33 mouse cellular contexts compared by ENCODE assay signal in genomic region chrX:73854326-73855086, GRCm38 (mm10). TPM values are rescaled to one million over a fixed set of nuclear protein-coding genes. Genes with fewer than 3 reads are reported as not detected.
A peak's percentile ranks its signal among the peaks of the same experiment; 100 is the strongest.
DNase-seq lines count a peak whose midpoint lies in the region; ATAC-seq and TF ChIP-seq lines count a peak whose summit lies in the region.
"Had no signal": no experiment of that assay in that cellular context is flagged by ENCODE, and none has a peak within 500 bp of the region (broad histone marks: within the 10 kb centered on the region; RNA-seq: fewer than 3 reads in every experiment).

No protein-coding gene starts in this region.

- 78% methylated on average over 8 of the region's 9 CpGs for WGBS in forebrain, postnatal 0 days
- WGBS in forebrain, embryonic 11.5 days = 86% methylated on average over 7 of the region's 9 CpGs
- WGBS in lung, postnatal 0 days = 73% methylated on average over 9 of the region's 9 CpGs

- TF ChIP-seq EP300 in lung, postnatal 0 days (IDR thresholded peaks at IDR 0.05) = no peak

- H3K4me3 ChIP-seq in forebrain, postnatal 0 days (ENCODE audit: low read depth, low read length) = no peak overlapping the region
- no peak overlapping the region for H3K4me3 ChIP-seq in forebrain, embryonic 11.5 days (ENCODE audit: low read depth, low read length)
- no peak overlapping the region for H3K4me3 ChIP-seq in lung, postnatal 0 days (ENCODE audit: low read depth, low read length)
- H3K4me3 ChIP-seq: embryonic facial prominence, embryonic 13.5 days; erythroblast, embryonic 14.5 days; heart, embryonic 15.5 days; limb, embryonic 13.5 days; liver, embryonic 13.5 days; megakaryocyte, embryonic 14.5 days; neural tube, embryonic 15.5 days; stomach, embryonic 15.5 days had no signal

- TF ChIP-seq CTCF in forebrain, postnatal 0 days (IDR thresholded peaks at IDR 0.05; ENCODE audit: low read depth) = no peak
- no peak for TF ChIP-seq CTCF in lung, postnatal 0 days (IDR thresholded peaks at IDR 0.05)

- H3K36me3 ChIP-seq in forebrain, postnatal 0 days (ENCODE audit: insufficient read depth) = peaks cover 8% of the 10 kb centered on the region; the same call in 1 of the 2 replicates
- no peaks in the 10 kb centered on the region for H3K36me3 ChIP-seq in forebrain, embryonic 11.5 days (ENCODE audit: control insufficient read depth, insufficient read depth, low read length)
- no peaks in the 10 kb centered on the region for H3K36me3 ChIP-seq in lung, postnatal 0 days (ENCODE audit: insufficient read depth, low read length)
- H3K36me3 ChIP-seq: embryonic facial prominence, embryonic 13.5 days; G1E; heart, embryonic 15.5 days; limb, embryonic 13.5 days; liver, embryonic 13.5 days; stomach, embryonic 15.5 days had no signal

- no peaks in the 10 kb centered on the region for H3K9me3 ChIP-seq in forebrain, postnatal 0 days (ENCODE audit: low read length)
- H3K9me3 ChIP-seq in forebrain, embryonic 11.5 days (ENCODE audit: control insufficient read depth, low read length) = no peaks in the 10 kb centered on the region
- H3K9me3 ChIP-seq in lung, postnatal 0 days (ENCODE audit: low read length) = no peaks in the 10 kb centered on the region
- H3K9me3 ChIP-seq: embryonic facial prominence, embryonic 13.5 days; G1E; heart, embryonic 15.5 days; limb, embryonic 13.5 days; liver, embryonic 13.5 days; neural tube, embryonic 15.5 days; stomach, embryonic 15.5 days had no signal

- H3K4me2 ChIP-seq in forebrain, postnatal 0 days (ENCODE audit: low read depth) = no peak overlapping the region
- H3K4me2 ChIP-seq in forebrain, embryonic 11.5 days (ENCODE audit: low read depth, low read length, severe bottlenecking) = no peak overlapping the region
- H3K4me2 ChIP-seq in lung, postnatal 0 days (replicated peaks; ENCODE audit: low read depth, low read length) = no peak overlapping the region
- H3K4me2 ChIP-seq: embryonic facial prominence, embryonic 13.5 days; heart, embryonic 15.5 days; limb, embryonic 13.5 days; liver, embryonic 13.5 days; neural tube, embryonic 15.5 days; stomach, embryonic 15.5 days had no signal

- ATAC-seq in forebrain, postnatal 0 days = 0 out of 2 replicates have a peak, but pooled peaks have one; percentile 5
- ATAC-seq in forebrain, embryonic 11.5 days (replicated peaks; ENCODE audit: low FRiP score) = no peak
- ATAC-seq in lung, postnatal 0 days = no peak
- ATAC-seq: hindbrain, embryonic 16.5 days; intestine, embryonic 16.5 days; midbrain, embryonic 16.5 days; Patski had no signal

- H3K27me3 ChIP-seq in forebrain, postnatal 0 days (ENCODE audit: insufficient read depth, low read length) = no peaks in the 10 kb centered on the region
- no peaks in the 10 kb centered on the region for H3K27me3 ChIP-seq in forebrain, embryonic 11.5 days (ENCODE audit: control insufficient read depth, insufficient read depth, low read length)
- H3K27me3 ChIP-seq in lung, postnatal 0 days (replicated peaks; ENCODE audit: insufficient read depth, low read length) = no peaks in the 10 kb centered on the region
- H3K27me3 ChIP-seq: CH12.LX; embryonic facial prominence, embryonic 13.5 days; heart, embryonic 15.5 days; limb, embryonic 13.5 days; liver, embryonic 13.5 days; neural tube, embryonic 15.5 days; stomach, embryonic 15.5 days had no signal

- H3K9ac ChIP-seq in forebrain, postnatal 0 days = no peak overlapping the region
- H3K9ac ChIP-seq in forebrain, embryonic 11.5 days (ENCODE audit: low read length) = no peak overlapping the region
- H3K9ac ChIP-seq in lung, postnatal 0 days (replicated peaks; ENCODE audit: low read depth) = no peak overlapping the region
- H3K9ac ChIP-seq: embryonic facial prominence, embryonic 13.5 days; heart, embryonic 15.5 days; limb, embryonic 13.5 days; liver, embryonic 13.5 days; neural tube, embryonic 15.5 days; stomach, embryonic 15.5 days had no signal

- H3K4me1 ChIP-seq in forebrain, postnatal 0 days (ENCODE audit: insufficient read depth) = no peaks in the 10 kb centered on the region
- H3K4me1 ChIP-seq in forebrain, embryonic 11.5 days (replicated peaks; ENCODE audit: control insufficient read depth, insufficient read depth, low read length) = no peaks in the 10 kb centered on the region
- H3K4me1 ChIP-seq in lung, postnatal 0 days (ENCODE audit: insufficient read depth, low read depth, low read length) = no peaks in the 10 kb centered on the region
- H3K4me1 ChIP-seq: embryonic facial prominence, embryonic 13.5 days; heart, embryonic 15.5 days; limb, embryonic 13.5 days; liver, embryonic 13.5 days; megakaryocyte, embryonic 14.5 days; neural tube, embryonic 15.5 days; stomach, embryonic 15.5 days had no signal

- DNase-seq in forebrain, postnatal 0 days = no peak
- no peak for DNase-seq in forebrain, embryonic 11.5 days (ENCODE audit: low spot score)
- DNase-seq in brain, adult 2 months (ENCODE audit: low read depth, low spot score) = peak; percentile 88
- peak; percentile 76 for DNase-seq in cerebellum, adult 11-12 months
- DNase-seq in cerebellum, postnatal 10 days = peak; percentile 79 to 81
- DNase-seq in embryo, embryonic 11 days = no peak
- DNase-seq in lung, postnatal 0 days (ENCODE audit: low spot score) = no peak
- DNase-seq: gastrocnemius, postnatal 36 days; kidney, adult 9 months; kidney, postnatal 14 days; liver, embryonic 13.5 days; lung, adult 2 months; lung, postnatal 36 days; right cerebral cortex, adult 18-20 months; thymus, postnatal 25 days had no signal

- no peak overlapping the region for H3K27ac ChIP-seq in forebrain, postnatal 0 days (ENCODE audit: low read depth, low read length)
- no peak overlapping the region for H3K27ac ChIP-seq in forebrain, embryonic 11.5 days (ENCODE audit: low read depth, low read length)
- no peak overlapping the region for H3K27ac ChIP-seq in lung, postnatal 0 days (ENCODE audit: low read length)
- H3K27ac ChIP-seq: embryonic facial prominence, embryonic 13.5 days; heart, embryonic 15.5 days; limb, embryonic 13.5 days; liver, embryonic 13.5 days; neural tube, embryonic 15.5 days; stomach, embryonic 15.5 days had no signal

RNA-seq across cellular contexts. Expression of gene Pdzd4, which starts 29.7 kb away (rescaled TPM):
- total RNA-seq in forebrain, postnatal 0 days (2014; rRNA removed) = 239 and 252 TPM in 2 replicates
- 3.4 and 4.0 TPM in 2 replicates for polyA plus RNA-seq in forebrain, postnatal 0 days (2015; fragmentation: Nextera tagmentation; extraction: Ambion mirVana)
- polyA plus RNA-seq in forebrain, embryonic 11.5 days (2014; fragmentation: Nextera tagmentation; extraction: Ambion mirVana) = 1.3 and 1.9 TPM in 2 replicates
- polyA plus RNA-seq in lung, postnatal 0 days (2015; fragmentation: Nextera tagmentation; extraction: Ambion mirVana) = 0.20 and 0.32 TPM in 2 replicates
- polyA plus RNA-seq: erythroblast, embryonic 14.5 days had no signal

RNA-seq across cellular contexts. Expression of gene Avpr2, which starts 37.4 kb away (rescaled TPM):
- total RNA-seq in forebrain, postnatal 0 days (2014; rRNA removed) = not detected in 2 replicates
- polyA plus RNA-seq in forebrain, postnatal 0 days (2015; fragmentation: Nextera tagmentation; extraction: Ambion mirVana) = not detected in 2 replicates
- 0.11 TPM in 1 of 2 replicates, not detected in the other for polyA plus RNA-seq in forebrain, embryonic 11.5 days (2014; fragmentation: Nextera tagmentation; extraction: Ambion mirVana)
- polyA plus RNA-seq in lung, postnatal 0 days (2015; fragmentation: Nextera tagmentation; extraction: Ambion mirVana) = 0.08 and 0.11 TPM in 2 replicates
- total RNA-seq: adrenal gland, adult 18-20 months; G1E; gastrocnemius, postnatal 36 days; layer of hippocampus, adult 18-20 months; layer of hippocampus, postnatal 25 days; left cerebral cortex, postnatal 10 days had no signal
- polyA plus RNA-seq: erythroblast, embryonic 14.5 days; G1E; lung, adult 2 months had no signal

RNA-seq across cellular contexts. Expression of gene L1cam, which starts 41.4 kb away (rescaled TPM):
- 225 and 256 TPM in 2 replicates for total RNA-seq in forebrain, postnatal 0 days (2014; rRNA removed)
- 75.9 and 100 TPM in 2 replicates for polyA plus RNA-seq in forebrain, postnatal 0 days (2015; fragmentation: Nextera tagmentation; extraction: Ambion mirVana)
- 24.0 and 27.2 TPM in 2 replicates for polyA plus RNA-seq in forebrain, embryonic 11.5 days (2014; fragmentation: Nextera tagmentation; extraction: Ambion mirVana)
- polyA plus RNA-seq in lung, postnatal 0 days (2015; fragmentation: Nextera tagmentation; extraction: Ambion mirVana) = 0.86 and 0.98 TPM in 2 replicates
- total RNA-seq: hematopoietic stem cell, adult 5-6 weeks had no signal

Comparison
In these comparisons a context has a peak if more than half of its experiments do, and no peak if none do; other contexts are left out.
1. DNase-seq: peak in brain, adult 2 months (single experiment), cerebellum, adult 11-12 months (single experiment) and cerebellum, postnatal 10 days (2 of 2); none in forebrain, postnatal 0 days (single experiment), forebrain, embryonic 11.5 days (single experiment), embryo, embryonic 11 days (single experiment) and lung, postnatal 0 days (single experiment).
2. RNA of gene L1cam, which starts 41.4 kb away (polyA plus RNA-seq): 75.9 to 100 TPM in forebrain, postnatal 0 days and 24.0 to 27.2 TPM in forebrain, embryonic 11.5 days; 0.86 to 0.98 TPM in lung, postnatal 0 days; every median in the first group is over 10 times any median in the second.